Mouse (Mus musculus): ENCODE data around the gene Sptssb.

DNA sequence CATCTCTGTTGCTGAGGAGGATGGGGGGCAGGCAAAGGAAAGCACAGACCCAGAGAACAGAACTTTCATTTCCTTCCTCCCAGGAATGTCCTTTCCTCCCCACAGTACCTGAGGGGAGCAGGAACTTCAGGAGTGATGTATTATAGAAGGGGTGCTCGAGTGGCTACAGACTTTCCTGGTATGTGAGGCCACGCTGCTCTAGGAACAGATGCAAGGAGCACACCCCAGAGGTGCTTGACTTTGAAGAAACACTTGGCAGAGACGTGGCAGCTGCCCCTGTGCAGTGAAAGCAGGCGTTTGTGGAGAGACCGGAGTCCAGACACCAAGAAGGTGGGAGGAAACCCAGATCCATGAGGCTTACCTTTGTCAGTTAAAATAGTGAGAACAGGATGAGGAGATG lies 40.6 kb upstream of the Sptssb start:
- TF ChIP-seq CTCF (conservative IDR thresholded peaks at IDR 0.05; ENCODE audit: low read length) (no peak), POU5F1 (IDR thresholded peaks at IDR 0.05; ENCODE audit: borderline replicate concordance, low read length) (no peak), NANOG (IDR thresholded peaks at IDR 0.05; ENCODE audit: borderline replicate concordance, low read length) (no peak)
